Mouse (Mus musculus): ENCODE results near the gene Mthfs. TPM values are rescaled to one million over a fixed set of nuclear protein-coding genes. Genes with fewer than 3 reads are reported as not detected.
A peak's percentile ranks its signal among the peaks of the same experiment; 100 is the strongest.
"Not testable (repeated sequence)": the region's sequence is repeated elsewhere in the genome, so short reads cannot be mapped to it uniquely, and the experiment has no call there.

Mthfs gene
- total RNA-seq, 4 experiments from 2014 or later, result 14.6 to 25.6 (median 19.5) TPM

- not testable (repeated sequence) for DNase-seq (ENCODE audit: low spot score)
Observed at GRCm38 (mm10) chr9:89240516-89241019, 30.1 kb downstream of the Mthfs start.

- DNase-seq (ENCODE audit: low spot score), result no peak
Observed at GRCm38 (mm10) chr9:89253400-89253799, 42.9 kb downstream of the Mthfs start.

GRCm38 (mm10) chr9:89256556-89257335, 46.3 kb downstream of the Mthfs start:
- no peak for DNase-seq (ENCODE audit: low spot score)

GRCm38 (mm10) chr9:89263968-89264367, 53.5 kb downstream of the Mthfs start:
- no peak for DNase-seq (ENCODE audit: low spot score)

- DNase-seq (ENCODE audit: low spot score), result no peak
Observed at GRCm38 (mm10) chr9:89264571-89264970, 54.1 kb downstream of the Mthfs start.

- DNase-seq (ENCODE audit: low spot score), result peak; percentile 8
Observed at GRCm38 (mm10) chr9:89267093-89267492, 56.6 kb downstream of the Mthfs start.

GRCm38 (mm10) chr9:89267572-89267971, 57.1 kb downstream of the Mthfs start:
- DNase-seq (ENCODE audit: low spot score), result peak; percentile 3

- DNase-seq (ENCODE audit: low spot score), result no peak
Observed at GRCm38 (mm10) chr9:89270376-89270775, 59.9 kb downstream of the Mthfs start.

- DNase-seq (ENCODE audit: low spot score), result no peak
Observed at GRCm38 (mm10) chr9:89273766-89274165, 63.3 kb downstream of the Mthfs start.

- DNase-seq (ENCODE audit: low spot score), result no peak
Observed at GRCm38 (mm10) chr9:89278207-89278606, 67.7 kb downstream of the Mthfs start.

GRCm38 (mm10) chr9:89282374-89283068, 72.0 kb downstream of the Mthfs start:
- DNase-seq (ENCODE audit: low spot score), result no peak

- no peak for DNase-seq (ENCODE audit: low spot score)
Observed at GRCm38 (mm10) chr9:89288037-89288436, 77.6 kb downstream of the Mthfs start.

- DNase-seq (ENCODE audit: low spot score), result no peak
Observed at GRCm38 (mm10) chr9:89293364-89293763, 82.9 kb downstream of the Mthfs start.

GRCm38 (mm10) chr9:89294121-89294520, 83.6 kb downstream of the Mthfs start:
- DNase-seq (ENCODE audit: low spot score), result no peak

GRCm38 (mm10) chr9:89305637-89306036, 95.2 kb downstream of the Mthfs start:
- no peak for DNase-seq (ENCODE audit: low spot score)

- DNase-seq (ENCODE audit: low spot score), result no peak
Observed at GRCm38 (mm10) chr9:89308357-89309194, 98.1 kb downstream of the Mthfs start.

- DNase-seq (ENCODE audit: low spot score), result no peak
Observed at GRCm38 (mm10) chr9:89309195-89309535, 98.7 kb downstream of the Mthfs start.

GRCm38 (mm10) chr9:89311649-89312048, 101.2 kb downstream of the Mthfs start:
- no peak for DNase-seq (ENCODE audit: low spot score)

GRCm38 (mm10) chr9:89373731-89374130, 163.3 kb downstream of the Mthfs start:
- DNase-seq (ENCODE audit: low spot score), result no peak

GRCm38 (mm10) chr9:89374650-89375049, 164.2 kb downstream of the Mthfs start:
- DNase-seq (ENCODE audit: low spot score), result no peak

- DNase-seq (ENCODE audit: low spot score), result no peak
Observed at GRCm38 (mm10) chr9:89403031-89403430, 192.6 kb downstream of the Mthfs start.

All from heart, adult 8-10 months (tissue).